Mouse (Mus musculus) ES-E14 (cell line): Measurements from ENCODE around the gene Frem2. TPM values are rescaled to one million over a fixed set of nuclear protein-coding genes. Genes with fewer than 3 reads are reported as not detected.

Source experiments
- DNase-seq: peaks from one replicate; pipeline ENCODE4 v3.0.0-alpha.2; 2013; ENCODE audit warnings: low read depth, low spot score
- H3K27ac ChIP-seq: 2 replicates; pipeline ENCODE4 v1.5.1; 2012; ENCODE audit warnings: low read depth, mild to moderate bottlenecking, low read length, moderate library complexity, mixed read lengths; ENCODE audit not compliant: poor library complexity, insufficient read depth, severe bottlenecking
- H3K36me3 ChIP-seq: 2 replicates; pipeline ENCODE4 v1.6.1; 2012; ENCODE audit warnings: mild to moderate bottlenecking, low read length, moderate library complexity, mixed read lengths; ENCODE audit not compliant: control insufficient read depth, poor library complexity, insufficient read depth, severe bottlenecking
- H3K4me1 ChIP-seq, 2 experiments: fragments of 150-350 bp in 1 of 2; sonication (generic) in 1 of 2; 2 replicates each; pipeline ENCODE4 v1.6.1; 2012; ENCODE audit warnings: low read length in 2 of 2, mild to moderate bottlenecking in 1 of 2, mixed read lengths in 1 of 2; ENCODE audit not compliant: control insufficient read depth in 2 of 2, insufficient read depth in 2 of 2, poor library complexity in 1 of 2
- H3K4me3 ChIP-seq, 2 experiments: fragments of 150-350 bp in 1 of 2; sonication (generic) in 1 of 2; 2 replicates each; pipeline ENCODE4 v1.5.1; 2012; ENCODE audit warnings: low read length in 2 of 2, low read depth in 1 of 2, mild to moderate bottlenecking in 1 of 2, mixed read lengths in 1 of 2; ENCODE audit not compliant: insufficient read depth in 1 of 2, poor library complexity in 1 of 2, severe bottlenecking in 1 of 2
- H3K9ac ChIP-seq: 2 replicates; pipeline ENCODE4 v1.6.1; 2012; ENCODE audit warnings: low read depth, mild to moderate bottlenecking, low read length, mixed read lengths; ENCODE audit not compliant: poor library complexity, insufficient read depth, severe bottlenecking
- H3K9me3 ChIP-seq: fragments of 150-350 bp; sonication (generic); 2 replicates; pipeline ENCODE4 v1.6.1; 2012; ENCODE audit warnings: low read depth, mild to moderate bottlenecking, low read length; ENCODE audit not compliant: control insufficient read depth, insufficient read depth
- CHD2 ChIP-seq: IDR thresholded peaks from 2 replicates; pipeline ENCODE4 v1.6.1; 2014; ENCODE audit warnings: mild to moderate bottlenecking, low read depth, low read length, inconsistent platforms
- HCFC1 ChIP-seq: IDR thresholded peaks from 2 replicates; pipeline ENCODE4 v1.6.1; 2012; ENCODE audit warnings: low read length, inconsistent platforms, borderline replicate concordance; ENCODE audit not compliant: insufficient read depth
- MAFK ChIP-seq: IDR thresholded peaks from 2 replicates; pipeline ENCODE4 v1.6.1; 2014; ENCODE audit warnings: mild to moderate bottlenecking, low read depth, low read length, inconsistent platforms; ENCODE audit not compliant: insufficient read depth
- ZC3H11A ChIP-seq: IDR thresholded peaks from 2 replicates; pipeline ENCODE4 v1.6.1; 2012; ENCODE audit warnings: low read depth, mild to moderate bottlenecking, inconsistent platforms, low read length, borderline replicate concordance
- ZNF384 ChIP-seq: IDR thresholded peaks from 2 replicates; pipeline ENCODE4 v1.6.1; 2012; ENCODE audit warnings: low read depth, low read length, inconsistent platforms
- in situ Hi-C, 2 experiments: fragments of 600-800 bp; cut with MboI; formaldehyde crosslinking; loops; one replicate each; pipeline ENCODE4 v1.15.1; 2025; ENCODE audit warnings: low sequenced_read_pairs in 2 of 2, inconsistent platforms in 1 of 2; ENCODE audit not compliant: unreplicated experiment in 2 of 2
- total RNA-seq: library from RNA; depleted of rRNA; stranded (reverse); fragments of 300-350 nt; gene quantifications from 2 replicates; pipeline ENCODE4 v1.2.3, GENCODE M21; 2012

The Frem2 gene
- total RNA-seq, 1 experiment, result 7.9 TPM

GRCm38 (mm10) chr3:53532091-53532490, 125.1 kb downstream of the Frem2 start:
- TF ChIP-seq ZC3H11A (no peak), CHD2 (no peak), ZNF384 (no peak), MAFK (no peak), HCFC1 (no peak)
- no peak for DNase-seq
- Histone ChIP-seq H3K36me3 (peaks cover 3% of the 10 kb centered on the region; the same call in 1 of the 2 replicates), H3K4me1 (no peaks in the 10 kb centered on the region), H3K9ac (no peak overlapping the region), H3K4me3 (no peak overlapping the region), H3K27ac (no peak overlapping the region), H3K9me3 (no peaks in the 10 kb centered on the region)
- in situ Hi-C loops, result no loop called here

- no peak for DNase-seq
- no peak overlapping the region for H3K9ac ChIP-seq
- H3K27ac ChIP-seq, result no peak overlapping the region
- H3K4me3 ChIP-seq, result no peak overlapping the region
- no peak for TF ChIP-seq ZNF384
- no peak for TF ChIP-seq ZC3H11A
- no peak for TF ChIP-seq HCFC1
- H3K4me1 ChIP-seq, result no peaks in the 10 kb centered on the region
- H3K36me3 ChIP-seq, result no peaks in the 10 kb centered on the region; the same call in 1 of the 2 replicates
- in situ Hi-C loops, result no loop called here
- H3K9me3 ChIP-seq, result no peaks in the 10 kb centered on the region
Observed at GRCm38 (mm10) chr3:53530305-53530704, 126.8 kb downstream of the Frem2 start.

GRCm38 (mm10) chr3:53525737-53526136, 131.4 kb downstream of the Frem2 start:
- no peaks in the 10 kb centered on the region for H3K4me1 ChIP-seq
- DNase-seq, result peak; percentile 65
- H3K4me3 ChIP-seq, result peak overlapping the region; percentile 31 to 40
- H3K9ac ChIP-seq, result no peak overlapping the region
- TF ChIP-seq ZC3H11A (peak; percentile 81), CHD2 (no peak)
- no peaks in the 10 kb centered on the region for H3K36me3 ChIP-seq
- no peaks in the 10 kb centered on the region for H3K9me3 ChIP-seq
- in situ Hi-C loops, result loop anchor here in 1 of 2 experiments (10.0 kb wide), 1 partner anchor 209 kb away; no protein-coding TSS in a partner anchor
- H3K27ac ChIP-seq, result no peak overlapping the region

- H3K4me1 ChIP-seq, result no peaks in the 10 kb centered on the region
- no peak overlapping the region for H3K9ac ChIP-seq
- no peaks in the 10 kb centered on the region for H3K36me3 ChIP-seq
- no peak for DNase-seq
- TF ChIP-seq MAFK, result no peak
- in situ Hi-C loops, result loop anchor here in 1 of 2 experiments (10.0 kb wide), 1 partner anchor 212 kb away; no protein-coding TSS in a partner anchor
- no peaks in the 10 kb centered on the region for H3K9me3 ChIP-seq
- H3K4me3 ChIP-seq, result no peak overlapping the region
- no peak overlapping the region for H3K27ac ChIP-seq
Observed at GRCm38 (mm10) chr3:53522794-53523193, 134.4 kb downstream of the Frem2 start.

- TF ChIP-seq CHD2 (no peak), HCFC1 (no peak), ZNF384 (no peak), ZC3H11A (no peak)
- Histone ChIP-seq H3K9me3 (no peaks in the 10 kb centered on the region), H3K27ac (no peak overlapping the region), H3K36me3 (no peaks in the 10 kb centered on the region), H3K9ac (no peak overlapping the region), H3K4me3 (no peak overlapping the region), H3K4me1 (no peaks in the 10 kb centered on the region)
- no peak for DNase-seq
- in situ Hi-C loops, result no loop called here
Observed at GRCm38 (mm10) chr3:53514221-53515065, 142.7 kb downstream of the Frem2 start.
